Mouse (Mus musculus) kidney, adult 11 months (tissue): ENCODE measurements at regions not wholly inside any gene's neighbourhood (a gene's known extent, or its start where the extent isn't known, plus 50 kb on each side); places are given as distances from the start of the nearest gene placed in this dataset.

Experiments
- DNase-seq: peaks from one replicate; pipeline ENCODE4 v3.0.0; 2022

DNA sequence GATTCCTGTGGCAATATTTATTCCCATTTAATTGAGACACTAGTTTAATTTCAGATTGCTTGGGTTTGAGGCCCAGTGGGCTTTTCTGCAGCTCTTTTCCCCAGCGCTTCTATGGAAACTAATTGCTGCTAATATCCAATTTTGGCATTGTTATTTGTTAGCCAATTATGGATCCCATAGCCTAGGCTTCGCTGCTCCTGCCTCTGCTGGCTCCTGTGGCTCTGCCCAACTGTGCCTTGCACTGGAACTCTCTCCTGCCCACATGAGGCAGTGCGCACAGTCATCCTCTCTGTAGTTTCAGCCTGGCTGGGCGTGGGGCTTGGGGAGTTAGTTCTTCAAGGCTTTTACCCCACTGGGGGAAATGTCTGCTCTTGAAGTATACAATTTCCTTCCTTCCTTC is 491.8 kb downstream of the Prss52 start:
- no peak for DNase-seq

DNA sequence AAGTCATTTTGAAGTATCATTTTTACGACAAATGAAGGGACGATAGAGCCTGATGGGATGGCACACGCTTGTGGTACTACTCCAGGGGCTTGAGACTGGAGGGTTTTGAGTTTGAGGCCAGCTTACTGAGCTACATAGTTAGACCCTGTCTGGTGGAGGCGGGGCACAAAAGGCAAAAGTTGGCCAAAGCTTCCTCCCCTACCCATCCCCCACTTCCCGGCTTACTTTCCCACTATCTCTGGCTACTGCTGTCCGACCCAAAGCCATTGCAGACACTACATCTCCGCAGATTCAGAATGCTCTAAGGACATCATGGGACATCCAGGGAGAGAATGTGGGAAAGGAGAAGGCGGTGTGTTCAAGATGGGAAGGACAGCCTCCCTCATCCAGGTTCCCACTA is 493.1 kb downstream of the Prss52 start:
- no peak for DNase-seq
